Mouse (Mus musculus): ENCODE results near the gene Htr5b.

GRCm38 (mm10) chr1:121511186-121511585 is 17.1 kb downstream of the Htr5b start:
- TF ChIP-seq POLR2A (IDR thresholded peaks at IDR 0.05; ENCODE audit: borderline replicate concordance, low read depth, low read length), result no peak
- TF ChIP-seq CTCF (IDR thresholded peaks at IDR 0.05; ENCODE audit: low read depth, low read length), result no peak
